Mouse (Mus musculus): ENCODE results near the gene Rai14. TPM values are rescaled to one million over a fixed set of nuclear protein-coding genes. Genes with fewer than 3 reads are reported as not detected.

Gene Rai14
- polyA plus RNA-seq, 1 experiment from 2014 or later: 80.9 TPM

DNA sequence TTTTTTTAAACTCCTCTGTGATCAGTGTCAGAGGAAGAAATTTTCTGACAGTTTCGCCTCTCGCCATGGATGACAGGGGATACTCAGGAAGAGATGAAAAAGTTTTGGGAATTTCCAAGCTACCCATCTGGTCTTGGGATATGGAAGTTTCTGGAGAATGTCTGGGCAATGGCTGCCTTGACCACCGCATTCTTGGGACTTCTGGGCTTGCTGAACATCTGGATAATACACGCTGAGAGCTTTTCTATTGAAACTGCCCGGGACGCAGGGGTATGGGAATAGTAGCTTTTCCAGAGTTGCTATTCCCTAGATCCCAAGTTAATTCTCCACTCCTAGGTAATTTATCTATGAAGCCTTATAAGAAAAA is 85.5 kb downstream of the Rai14 start:
- no peaks in the 10 kb centered on the region for H3K27me3 ChIP-seq (ENCODE audit: control insufficient read depth, insufficient read depth, low read depth, low read length)
- no peaks in the 10 kb centered on the region; the same call in 1 of the 2 replicates for H3K9me3 ChIP-seq (ENCODE audit: control insufficient read depth, low read length)
- no peak overlapping the region for H3K4me2 ChIP-seq (ENCODE audit: low read depth, low read length)
- no peak overlapping the region for H3K4me3 ChIP-seq (ENCODE audit: low read length)
- H3K9ac ChIP-seq (ENCODE audit: low read length): no peak overlapping the region
- H3K36me3 ChIP-seq (ENCODE audit: control insufficient read depth, insufficient read depth, low read length): peaks cover 7% of the 10 kb centered on the region; the same call in 1 of the 2 replicates
- no peak for ATAC-seq (ENCODE audit: low read depth)
- peaks cover 10% of the 10 kb centered on the region; the same call in 1 of the 2 replicates for H3K4me1 ChIP-seq (replicated peaks; ENCODE audit: control insufficient read depth, insufficient read depth, low read length)
- WGBS: 84% methylated on average over 6 of the region's 6 CpGs
- no peak overlapping the region; the same call in 1 of the 2 replicates for H3K27ac ChIP-seq (ENCODE audit: low read length)

DNA sequence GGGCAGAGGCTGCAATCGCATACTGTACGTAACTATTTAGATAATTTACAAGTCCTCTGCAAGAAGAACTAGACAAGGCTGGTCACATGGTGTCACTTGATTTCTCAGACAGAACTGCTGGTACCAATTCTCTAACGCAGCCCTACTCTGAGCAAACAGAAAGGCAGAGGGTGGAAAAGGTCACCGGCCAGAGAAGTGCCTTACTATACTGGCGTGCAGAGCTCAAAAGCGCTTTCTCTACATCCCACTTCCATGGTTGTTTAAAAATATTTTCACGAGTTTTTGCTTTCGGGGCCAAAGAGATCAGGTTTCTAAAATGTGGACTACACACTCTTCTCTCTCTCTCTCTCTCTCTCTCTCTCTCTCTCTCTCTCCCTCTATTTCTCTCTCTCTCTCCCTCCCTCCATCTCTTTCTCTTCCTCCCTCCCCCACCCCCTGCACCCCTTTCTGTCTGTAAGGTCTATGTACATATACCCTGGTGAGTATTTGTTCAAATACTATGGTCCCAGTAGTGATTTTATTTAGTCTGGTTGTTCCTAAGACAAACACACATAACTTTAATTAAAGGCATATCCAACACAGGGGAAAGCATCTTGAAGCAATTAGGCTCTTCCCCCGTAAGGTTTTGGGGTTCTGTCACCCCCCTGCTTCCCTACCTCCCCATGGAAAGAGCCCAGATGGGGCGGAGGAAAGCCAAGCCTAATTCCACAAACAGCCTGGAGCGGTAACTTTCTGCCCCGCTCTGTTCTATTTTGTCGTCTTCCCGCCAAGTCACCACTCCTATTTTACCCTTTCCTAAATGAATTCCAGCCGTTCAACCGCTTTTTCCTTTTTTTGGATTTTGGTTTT is 86.1 kb downstream of the Rai14 start:
- H3K4me3 ChIP-seq (ENCODE audit: low read length): no peak overlapping the region
- H3K27me3 ChIP-seq (ENCODE audit: control insufficient read depth, insufficient read depth, low read depth, low read length): no peaks in the 10 kb centered on the region
- 0 out of 2 replicates have a peak, but pooled peaks cover 11% of the 10 kb centered on the region for H3K4me1 ChIP-seq (replicated peaks; ENCODE audit: control insufficient read depth, insufficient read depth, low read length)
- no peak overlapping the region for H3K9ac ChIP-seq (ENCODE audit: low read length)
- peak; percentile 52; the same call in 1 of the 2 replicates for ATAC-seq (ENCODE audit: low read depth)
- H3K36me3 ChIP-seq (ENCODE audit: control insufficient read depth, insufficient read depth, low read length): peaks cover 7% of the 10 kb centered on the region; the same call in 1 of the 2 replicates
- H3K27ac ChIP-seq (ENCODE audit: low read length): peak overlapping the region; percentile 28
- 46% methylated on average over 16 of the region's 16 CpGs for WGBS
- no peak overlapping the region for H3K4me2 ChIP-seq (ENCODE audit: low read depth, low read length)
- H3K9me3 ChIP-seq (ENCODE audit: control insufficient read depth, low read length): no peaks in the 10 kb centered on the region; the same call in 1 of the 2 replicates

DNA sequence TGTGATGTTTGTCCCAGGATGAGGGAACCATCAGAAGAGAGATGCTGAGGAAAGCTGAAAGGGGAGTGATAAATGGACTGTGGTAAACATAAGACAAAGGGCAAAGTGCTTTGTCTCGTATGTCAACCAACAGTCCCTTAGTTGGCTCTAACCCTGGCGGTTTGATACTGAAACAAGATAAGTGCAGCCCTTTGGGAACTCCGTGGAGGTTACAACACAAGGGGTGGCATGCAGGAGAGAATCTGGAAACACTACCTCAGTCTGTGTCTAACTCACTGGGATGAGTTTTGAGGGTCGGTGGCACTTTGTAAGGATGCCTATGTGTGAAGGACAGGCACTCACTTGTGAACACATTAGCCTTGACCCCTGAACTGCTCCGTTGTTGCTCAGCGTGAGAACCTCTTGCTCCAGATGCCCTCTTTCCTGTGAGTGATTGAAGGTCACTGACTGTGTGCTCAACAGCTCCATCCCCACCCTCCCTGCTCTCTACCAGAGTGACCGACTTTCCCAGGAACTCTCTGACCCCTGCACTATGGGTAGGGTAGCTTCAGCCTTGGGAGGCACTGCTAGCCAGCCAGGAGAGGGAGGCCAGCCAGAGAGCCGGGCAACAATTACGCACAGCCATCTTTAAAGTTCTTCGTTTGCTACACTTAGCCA is 90.7 kb downstream of the Rai14 start:
- Histone ChIP-seq H3K4me3 (ENCODE audit: low read length) (no peak overlapping the region), H3K4me2 (ENCODE audit: low read depth, low read length) (no peak overlapping the region), H3K4me1 (replicated peaks; ENCODE audit: control insufficient read depth, insufficient read depth, low read length) (0 out of 2 replicates have a peak, but pooled peaks cover 9% of the 10 kb centered on the region), H3K36me3 (ENCODE audit: control insufficient read depth, insufficient read depth, low read length) (peaks cover 7% of the 10 kb centered on the region), H3K9ac (ENCODE audit: low read length) (no peak overlapping the region), H3K27me3 (ENCODE audit: control insufficient read depth, insufficient read depth, low read depth, low read length) (no peaks in the 10 kb centered on the region), H3K9me3 (ENCODE audit: control insufficient read depth, low read length) (peaks cover 2% of the 10 kb centered on the region; the same call in 1 of the 2 replicates), H3K27ac (ENCODE audit: low read length) (no peak overlapping the region)
- peak; percentile 34; the same call in 1 of the 2 replicates for ATAC-seq (ENCODE audit: low read depth)
- 26% methylated on average over 10 of the region's 10 CpGs for WGBS

DNA sequence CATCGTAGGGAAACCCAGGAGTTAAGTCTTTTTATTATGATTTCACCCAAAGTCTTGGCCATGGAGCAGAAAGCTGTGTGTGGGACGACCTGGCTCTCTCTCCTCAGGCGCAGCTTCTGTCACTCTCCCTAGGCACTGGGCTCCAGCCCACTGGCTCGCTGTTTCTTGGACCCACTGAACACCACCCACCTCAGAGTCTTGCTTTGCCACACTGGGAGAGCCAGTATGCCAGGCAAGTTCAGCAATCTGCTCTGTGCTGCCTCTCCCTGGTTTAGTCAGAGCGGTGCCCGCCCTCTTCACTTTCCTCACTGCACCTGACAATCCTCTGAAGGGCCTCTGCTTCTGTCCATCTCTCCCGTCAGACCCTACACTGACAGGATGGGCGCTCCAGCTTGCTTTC is 93.2 kb downstream of the Rai14 start:
- H3K27me3 ChIP-seq (ENCODE audit: control insufficient read depth, insufficient read depth, low read depth, low read length): no peaks in the 10 kb centered on the region
- H3K9ac ChIP-seq (ENCODE audit: low read length): no peak overlapping the region
- H3K36me3 ChIP-seq (ENCODE audit: control insufficient read depth, insufficient read depth, low read length): peaks cover 12% of the 10 kb centered on the region
- H3K4me1 ChIP-seq (replicated peaks; ENCODE audit: control insufficient read depth, insufficient read depth, low read length): 0 out of 2 replicates have a peak, but pooled peaks cover 2% of the 10 kb centered on the region
- WGBS: 90% methylated on average over 8 of the region's 8 CpGs
- no peak for ATAC-seq (ENCODE audit: low read depth)
- no peak overlapping the region for H3K4me3 ChIP-seq (ENCODE audit: low read length)
- no peak overlapping the region for H3K27ac ChIP-seq (ENCODE audit: low read length)
- H3K9me3 ChIP-seq (ENCODE audit: control insufficient read depth, low read length): peaks cover 6% of the 10 kb centered on the region; the same call in 1 of the 2 replicates
- no peak overlapping the region for H3K4me2 ChIP-seq (ENCODE audit: low read depth, low read length)

DNA sequence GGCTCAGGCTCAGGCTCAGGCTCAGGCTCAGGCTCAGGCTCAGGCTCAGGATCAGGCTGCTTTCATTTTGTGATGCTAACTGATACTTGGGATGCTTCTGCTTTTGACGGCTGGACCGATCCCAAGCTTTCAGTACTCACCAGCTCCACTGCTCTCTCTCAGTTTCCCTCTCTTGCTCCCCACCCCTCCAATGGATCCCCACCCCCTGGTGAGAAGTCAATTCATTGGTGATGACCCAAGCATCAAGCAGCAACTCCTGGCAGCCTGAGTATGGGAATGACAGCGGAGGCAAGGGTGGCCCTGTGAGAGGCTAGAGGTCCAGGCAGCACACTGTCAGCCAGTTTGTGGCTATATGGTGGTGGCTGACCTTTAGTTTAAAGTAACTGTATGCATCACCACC is 94.7 kb downstream of the Rai14 start:
- H3K27ac ChIP-seq (ENCODE audit: low read length): no peak overlapping the region
- peaks cover 12% of the 10 kb centered on the region for H3K36me3 ChIP-seq (ENCODE audit: control insufficient read depth, insufficient read depth, low read length)
- 91% methylated on average over 3 of the region's 3 CpGs for WGBS

DNA sequence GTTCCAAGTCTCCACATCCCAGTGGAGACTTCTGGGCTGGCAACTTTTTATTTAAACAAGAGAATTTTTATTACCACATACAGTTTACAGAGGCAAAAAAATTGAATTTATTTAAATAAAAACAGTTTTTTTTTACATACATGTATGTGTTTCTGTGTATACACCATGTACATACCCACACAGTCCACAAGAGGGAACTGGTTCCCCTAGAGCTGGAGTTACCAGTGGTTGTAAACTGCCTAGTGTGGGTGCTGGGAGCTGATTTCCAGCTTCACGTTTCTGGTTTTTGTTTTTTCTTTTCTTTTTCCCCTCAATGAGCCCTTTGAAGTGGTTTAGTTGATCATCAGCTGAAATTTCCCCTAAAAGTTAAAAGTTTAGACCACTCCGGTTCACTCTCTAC is 96.1 kb downstream of the Rai14 start:
- H3K4me1 ChIP-seq (replicated peaks; ENCODE audit: control insufficient read depth, insufficient read depth, low read length): 0 out of 2 replicates have a peak, but pooled peaks cover 3% of the 10 kb centered on the region
- H3K9me3 ChIP-seq (ENCODE audit: control insufficient read depth, low read length): peaks cover 6% of the 10 kb centered on the region; the same call in 1 of the 2 replicates
- no peak overlapping the region for H3K4me3 ChIP-seq (ENCODE audit: low read length)
- H3K27me3 ChIP-seq (ENCODE audit: control insufficient read depth, insufficient read depth, low read depth, low read length): no peaks in the 10 kb centered on the region
- no peak overlapping the region for H3K4me2 ChIP-seq (ENCODE audit: low read depth, low read length)
- H3K36me3 ChIP-seq (ENCODE audit: control insufficient read depth, insufficient read depth, low read length): peaks cover 12% of the 10 kb centered on the region
- no peak overlapping the region for H3K9ac ChIP-seq (ENCODE audit: low read length)
- no peak overlapping the region for H3K27ac ChIP-seq (ENCODE audit: low read length)
- 90% methylated on average over 2 of the region's 2 CpGs for WGBS
- ATAC-seq (ENCODE audit: low read depth): no peak

More for the DNA sequence above, 94.7 kb downstream of the Rai14 start:
- peaks cover 6% of the 10 kb centered on the region; the same call in 1 of the 2 replicates for H3K9me3 ChIP-seq (ENCODE audit: control insufficient read depth, low read length)
- H3K9ac ChIP-seq (ENCODE audit: low read length): no peak overlapping the region
- 0 out of 2 replicates have a peak, but pooled peaks cover 5% of the 10 kb centered on the region for H3K4me1 ChIP-seq (replicated peaks; ENCODE audit: control insufficient read depth, insufficient read depth, low read length)
- ATAC-seq (ENCODE audit: low read depth): no peak
- no peaks in the 10 kb centered on the region for H3K27me3 ChIP-seq (ENCODE audit: control insufficient read depth, insufficient read depth, low read depth, low read length)
- H3K4me2 ChIP-seq (ENCODE audit: low read depth, low read length): no peak overlapping the region
- H3K4me3 ChIP-seq (ENCODE audit: low read length): no peak overlapping the region

DNA sequence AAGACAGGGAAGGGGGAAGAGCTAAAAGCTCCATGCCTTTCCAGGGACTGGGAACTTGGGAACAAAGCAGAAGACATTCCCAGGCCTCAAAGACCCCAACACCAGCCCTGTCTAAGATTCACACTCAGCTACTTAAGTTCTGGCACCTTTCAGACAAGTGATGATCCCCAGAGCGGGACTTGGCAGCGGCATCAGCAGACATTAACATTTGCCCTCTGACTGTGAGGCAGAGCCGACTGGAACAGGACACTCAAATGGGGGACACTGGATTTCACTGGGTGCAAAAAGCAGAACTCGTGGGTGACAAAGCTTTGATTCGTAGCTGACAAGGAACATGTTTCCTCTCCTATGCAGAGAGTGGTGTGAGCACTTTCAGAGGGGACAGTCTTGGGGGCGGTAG is 98.4 kb downstream of the Rai14 start:
- H3K27me3 ChIP-seq (ENCODE audit: control insufficient read depth, insufficient read depth, low read depth, low read length): no peaks in the 10 kb centered on the region
- H3K4me2 ChIP-seq (ENCODE audit: low read depth, low read length): no peak overlapping the region
- no peak overlapping the region for H3K27ac ChIP-seq (ENCODE audit: low read length)
- WGBS: 46% methylated on average over 6 of the region's 6 CpGs
- peak; percentile 49; the same call in 1 of the 2 replicates for ATAC-seq (ENCODE audit: low read depth)
- peaks cover 12% of the 10 kb centered on the region for H3K36me3 ChIP-seq (ENCODE audit: control insufficient read depth, insufficient read depth, low read length)
- no peak overlapping the region for H3K4me3 ChIP-seq (ENCODE audit: low read length)
- peaks cover 6% of the 10 kb centered on the region; the same call in 1 of the 2 replicates for H3K9me3 ChIP-seq (ENCODE audit: control insufficient read depth, low read length)
- 0 out of 2 replicates have a peak, but pooled peaks cover 3% of the 10 kb centered on the region for H3K4me1 ChIP-seq (replicated peaks; ENCODE audit: control insufficient read depth, insufficient read depth, low read length)
- no peak overlapping the region for H3K9ac ChIP-seq (ENCODE audit: low read length)

DNA sequence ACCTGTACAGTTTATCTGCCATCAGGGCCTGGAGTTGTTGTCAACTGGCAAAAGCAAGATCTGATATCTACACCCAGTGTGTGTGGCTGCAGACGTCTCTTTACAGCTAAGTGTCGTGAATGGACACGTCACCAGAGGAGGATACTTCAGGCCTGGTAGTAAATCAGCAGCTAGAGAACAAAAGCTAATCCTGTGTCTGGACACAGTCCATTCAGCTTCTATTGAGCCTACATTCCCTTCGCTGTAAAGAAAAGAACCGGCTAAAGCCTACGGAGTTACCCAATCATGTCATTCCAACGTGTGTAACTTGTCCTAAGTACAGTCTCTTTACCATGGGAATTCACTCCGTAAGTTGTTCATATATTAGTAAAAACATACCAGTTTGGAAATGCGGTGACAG is 103.4 kb downstream of the Rai14 start:
- no peak for ATAC-seq (ENCODE audit: low read depth)
- Histone ChIP-seq H3K9me3 (ENCODE audit: control insufficient read depth, low read length) (no peaks in the 10 kb centered on the region), H3K27me3 (ENCODE audit: control insufficient read depth, insufficient read depth, low read depth, low read length) (no peaks in the 10 kb centered on the region), H3K4me1 (replicated peaks; ENCODE audit: control insufficient read depth, insufficient read depth, low read length) (0 out of 2 replicates have a peak, but pooled peaks cover 2% of the 10 kb centered on the region), H3K9ac (ENCODE audit: low read length) (no peak overlapping the region), H3K36me3 (ENCODE audit: control insufficient read depth, insufficient read depth, low read length) (peaks cover 16% of the 10 kb centered on the region), H3K27ac (ENCODE audit: low read length) (no peak overlapping the region), H3K4me3 (ENCODE audit: low read length) (no peak overlapping the region), H3K4me2 (ENCODE audit: low read depth, low read length) (no peak overlapping the region)
- 90% methylated on average over 9 of the region's 9 CpGs for WGBS

DNA sequence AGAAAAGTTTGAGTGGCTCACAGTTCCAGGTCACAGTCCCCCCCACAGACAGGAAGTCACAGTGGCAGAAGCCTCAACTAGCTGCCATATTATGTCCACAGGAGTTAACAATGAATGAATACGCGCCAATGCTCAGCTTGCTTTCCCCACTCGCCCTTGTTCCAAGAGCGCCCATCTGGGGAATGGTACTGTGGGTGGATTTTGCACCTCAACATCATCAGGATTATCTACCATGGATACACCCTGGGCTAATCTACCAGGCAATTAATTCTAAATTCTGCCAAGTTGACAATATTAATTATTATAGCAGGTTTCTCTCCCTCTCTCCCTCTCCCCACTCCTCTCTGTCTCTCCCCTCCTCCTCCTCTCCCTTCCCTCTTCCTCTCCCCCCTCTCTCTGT is 105.3 kb downstream of the Rai14 start:
- 87% methylated on average over 4 of the region's 4 CpGs for WGBS
- H3K4me2 ChIP-seq (ENCODE audit: low read depth, low read length): no peak overlapping the region
- peaks cover 34% of the 10 kb centered on the region for H3K36me3 ChIP-seq (ENCODE audit: control insufficient read depth, insufficient read depth, low read length)
- H3K9ac ChIP-seq (ENCODE audit: low read length): no peak overlapping the region
- no peak overlapping the region for H3K27ac ChIP-seq (ENCODE audit: low read length)
- no peaks in the 10 kb centered on the region for H3K27me3 ChIP-seq (ENCODE audit: control insufficient read depth, insufficient read depth, low read depth, low read length)
- no peaks in the 10 kb centered on the region for H3K4me1 ChIP-seq (replicated peaks; ENCODE audit: control insufficient read depth, insufficient read depth, low read length)
- no peaks in the 10 kb centered on the region for H3K9me3 ChIP-seq (ENCODE audit: control insufficient read depth, low read length)
- no peak for ATAC-seq (ENCODE audit: low read depth)
- no peak overlapping the region for H3K4me3 ChIP-seq (ENCODE audit: low read length)

Measured in lung, embryonic 16.5 days (tissue).